Mouse (Mus musculus) liver, embryonic 12.5 days (tissue): ENCODE data around the gene Slc25a34. TPM values are rescaled to one million over a fixed set of nuclear protein-coding genes. Genes with fewer than 3 reads are reported as not detected.
A peak's percentile ranks its signal among the peaks of the same experiment; 100 is the strongest.

ENCODE experiments used
- ATAC-seq: fragments of 200-750 bp; cut with Nextera tagmentation; 2 replicates; pipeline ENCODE4 v1.8.0; 2017; ENCODE audit warnings: moderate number of reproducible peaks, mild to moderate bottlenecking, moderate library complexity
- H3K27ac ChIP-seq: fragments of 300-500 bp; sonication (generic); 2 replicates; pipeline ENCODE4 v1.5.1; 2016; ENCODE audit warnings: mild to moderate bottlenecking
- H3K27me3 ChIP-seq: fragments of 300-500 bp; sonication (generic); replicated peaks from 2 replicates; pipeline ENCODE4 v1.6.1; 2016; ENCODE audit warnings: mild to moderate bottlenecking, moderate library complexity
- H3K36me3 ChIP-seq: fragments of 300-500 bp; sonication (generic); 2 replicates; pipeline ENCODE4 v1.6.1; 2016; ENCODE audit warnings: mild to moderate bottlenecking, moderate library complexity
- H3K4me1 ChIP-seq: fragments of 300-500 bp; sonication (generic); 2 replicates; pipeline ENCODE4 v1.6.1; 2016
- H3K4me2 ChIP-seq: fragments of 300-500 bp; sonication (generic); 2 replicates; pipeline ENCODE4 v1.6.1; 2016; ENCODE audit warnings: mild to moderate bottlenecking, moderate library complexity
- H3K4me3 ChIP-seq: fragments of 300-500 bp; sonication (generic); 2 replicates; pipeline ENCODE4 v1.5.1; 2016; ENCODE audit warnings: mild to moderate bottlenecking, moderate library complexity
- H3K9ac ChIP-seq: fragments of 300-500 bp; sonication (generic); 2 replicates; pipeline ENCODE4 v1.6.1; 2016; ENCODE audit warnings: mild to moderate bottlenecking, moderate library complexity
- H3K9me3 ChIP-seq: fragments of 300-500 bp; sonication (generic); replicated peaks from 2 replicates; pipeline ENCODE4 v1.6.1; 2016; ENCODE audit warnings: mild to moderate bottlenecking, moderate library complexity
- WGBS: fragments of 180-500 bp; shearing (Covaris S2); methylation state at CpG from one replicate; pipeline ENCODE4 v1.1.7; 2016; ENCODE audit not compliant: insufficient replicate concordance; 5-methylcytosine and 5-hydroxymethylcytosine counted together
- polyA plus RNA-seq: library from polyadenylated mRNA; unstranded; fragments of >200 nt; fragmentation: Nextera tagmentation; extraction: Ambion mirVana; gene quantifications from 2 replicates; pipeline ENCODE4 v1.2.1, GENCODE M21; 2016

Gene Slc25a34
- polyA plus RNA-seq, 1 experiment from 2014 or later: not detected

GRCm38 (mm10) chr4:141605421-141605820 is 18.2 kb downstream of the Slc25a34 start:
- no peak for ATAC-seq

GRCm38 (mm10) chr4:141604493-141604892 is 19.1 kb downstream of the Slc25a34 start:
- Histone ChIP-seq H3K4me1 (peaks cover 3% of the 10 kb centered on the region; the same call in 1 of the 2 replicates), H3K36me3 (no peaks in the 10 kb centered on the region), H3K4me3 (no peak overlapping the region), H3K9me3 (no peaks in the 10 kb centered on the region), H3K4me2 (no peak overlapping the region), H3K27me3 (peaks cover 47% of the 10 kb centered on the region), H3K9ac (no peak overlapping the region), H3K27ac (no peak overlapping the region)
- ATAC-seq: no peak
- WGBS: 60% methylated on average over 8 of the region's 8 CpGs

More at GRCm38 (mm10) chr4:141605421-141605820, 18.2 kb downstream of the Slc25a34 start:
- H3K4me2 ChIP-seq: no peak overlapping the region
- H3K27ac ChIP-seq: no peak overlapping the region
- H3K36me3 ChIP-seq: no peaks in the 10 kb centered on the region
- no peak overlapping the region for H3K4me3 ChIP-seq
- H3K27me3 ChIP-seq: peaks cover 38% of the 10 kb centered on the region
- no peaks in the 10 kb centered on the region for H3K9me3 ChIP-seq
- H3K9ac ChIP-seq: no peak overlapping the region
- 71% methylated on average over 5 of the region's 5 CpGs for WGBS
- H3K4me1 ChIP-seq: no peaks in the 10 kb centered on the region; the same call in 1 of the 2 replicates

GRCm38 (mm10) chr4:141603921-141604320 is 19.7 kb downstream of the Slc25a34 start:
- Histone ChIP-seq H3K36me3 (no peaks in the 10 kb centered on the region), H3K4me3 (no peak overlapping the region), H3K27me3 (peaks cover 53% of the 10 kb centered on the region), H3K27ac (no peak overlapping the region), H3K4me1 (peaks cover 9% of the 10 kb centered on the region), H3K9me3 (no peaks in the 10 kb centered on the region), H3K4me2 (no peak overlapping the region), H3K9ac (no peak overlapping the region)
- 60% methylated on average over 4 of the region's 4 CpGs for WGBS
- ATAC-seq: no peak

- 40% methylated on average over 11 of the region's 11 CpGs for WGBS
- no peak overlapping the region for H3K27ac ChIP-seq
- no peak for ATAC-seq
These were observed 20.9 kb downstream of the Slc25a34 start for GRCm38 (mm10) chr4:141602523-141603223.

GRCm38 (mm10) chr4:141601148-141601862 is 22.3 kb downstream of the Slc25a34 start:
- Histone ChIP-seq H3K36me3 (no peaks in the 10 kb centered on the region), H3K27me3 (peaks cover 75% of the 10 kb centered on the region), H3K4me3 (no peak overlapping the region), H3K27ac (no peak overlapping the region), H3K4me1 (peaks cover 15% of the 10 kb centered on the region), H3K4me2 (no peak overlapping the region), H3K9me3 (no peaks in the 10 kb centered on the region), H3K9ac (no peak overlapping the region)
- no peak for ATAC-seq
- 61% methylated on average over 12 of the region's 12 CpGs for WGBS

More at GRCm38 (mm10) chr4:141602523-141603223, 20.9 kb downstream of the Slc25a34 start:
- no peak overlapping the region for H3K4me2 ChIP-seq
- H3K4me1 ChIP-seq: peaks cover 15% of the 10 kb centered on the region
- H3K27me3 ChIP-seq: peaks cover 65% of the 10 kb centered on the region
- no peaks in the 10 kb centered on the region for H3K9me3 ChIP-seq
- H3K36me3 ChIP-seq: no peaks in the 10 kb centered on the region
- H3K4me3 ChIP-seq: no peak overlapping the region
- no peak overlapping the region for H3K9ac ChIP-seq

GRCm38 (mm10) chr4:141600364-141600763 is 23.3 kb downstream of the Slc25a34 start:
- WGBS: 46% methylated on average over 6 of the region's 6 CpGs
- no peak overlapping the region for H3K4me3 ChIP-seq
- H3K4me1 ChIP-seq: peaks cover 15% of the 10 kb centered on the region
- peaks cover 75% of the 10 kb centered on the region for H3K27me3 ChIP-seq
- no peaks in the 10 kb centered on the region for H3K9me3 ChIP-seq
- ATAC-seq: no peak
- no peak overlapping the region for H3K4me2 ChIP-seq
- no peaks in the 10 kb centered on the region for H3K36me3 ChIP-seq
- H3K27ac ChIP-seq: no peak overlapping the region
- H3K9ac ChIP-seq: no peak overlapping the region

GRCm38 (mm10) chr4:141599251-141600141 is 24.1 kb downstream of the Slc25a34 start:
- H3K9me3 ChIP-seq: no peaks in the 10 kb centered on the region
- WGBS: 2% methylated on average over 47 of the region's 57 CpGs
- H3K27ac ChIP-seq: 0 out of 2 replicates have a peak overlapping the region, but pooled peaks have one; percentile 4
- H3K4me3 ChIP-seq: peak overlapping the region; percentile 44
- peaks cover 15% of the 10 kb centered on the region for H3K4me1 ChIP-seq
- H3K36me3 ChIP-seq: no peaks in the 10 kb centered on the region
- H3K9ac ChIP-seq: peak overlapping the region; percentile 28; the same call in 1 of the 2 replicates
- peaks cover 72% of the 10 kb centered on the region for H3K27me3 ChIP-seq
- peak overlapping the region; percentile 63 for H3K4me2 ChIP-seq
- ATAC-seq: no peak

GRCm38 (mm10) chr4:141598894-141599250 is 24.7 kb downstream of the Slc25a34 start:
- Histone ChIP-seq H3K9ac (no peak overlapping the region), H3K4me2 (peak overlapping the region; percentile 63), H3K27me3 (peaks cover 72% of the 10 kb centered on the region), H3K36me3 (0 out of 2 replicates have a peak, but pooled peaks cover 4% of the 10 kb centered on the region), H3K4me1 (peaks cover 15% of the 10 kb centered on the region), H3K4me3 (peak overlapping the region; percentile 44), H3K27ac (0 out of 2 replicates have a peak overlapping the region, but pooled peaks have one; percentile 4), H3K9me3 (no peaks in the 10 kb centered on the region)
- no peak for ATAC-seq
- 6% methylated on average over 9 of the region's 9 CpGs for WGBS

- Histone ChIP-seq H3K9me3 (no peaks in the 10 kb centered on the region), H3K9ac (no peak overlapping the region), H3K4me1 (peaks cover 15% of the 10 kb centered on the region), H3K4me2 (peak overlapping the region; percentile 63), H3K4me3 (peak overlapping the region; percentile 44), H3K27me3 (peaks cover 72% of the 10 kb centered on the region), H3K36me3 (0 out of 2 replicates have a peak, but pooled peaks cover 4% of the 10 kb centered on the region), H3K27ac (0 out of 2 replicates have a peak overlapping the region, but pooled peaks have one; percentile 4)
- ATAC-seq: no peak; the same call in 1 of the 2 replicates
- WGBS: 1% methylated on average over 19 of the region's 19 CpGs
These were observed 25.3 kb downstream of the Slc25a34 start for GRCm38 (mm10) chr4:141598199-141598893.

GRCm38 (mm10) chr4:141596700-141597328 is 26.8 kb downstream of the Slc25a34 start:
- Histone ChIP-seq H3K4me3 (no peak overlapping the region), H3K4me1 (peaks cover 15% of the 10 kb centered on the region), H3K27me3 (peaks cover 59% of the 10 kb centered on the region), H3K9me3 (no peaks in the 10 kb centered on the region), H3K27ac (no peak overlapping the region), H3K9ac (no peak overlapping the region), H3K4me2 (no peak overlapping the region), H3K36me3 (0 out of 2 replicates have a peak, but pooled peaks cover 4% of the 10 kb centered on the region)
- ATAC-seq: no peak
- WGBS: 63% methylated on average over 8 of the region's 8 CpGs
